Mouse (Mus musculus) ovary, postnatal 36 days (tissue): Measurements from ENCODE around the gene Clrn2.

Experiments
- DNase-seq: peaks from one replicate; pipeline ENCODE4 v3.0.0; 2022; ENCODE audit warnings: low spot score, mixed read lengths

Gene Clrn2

DNA sequence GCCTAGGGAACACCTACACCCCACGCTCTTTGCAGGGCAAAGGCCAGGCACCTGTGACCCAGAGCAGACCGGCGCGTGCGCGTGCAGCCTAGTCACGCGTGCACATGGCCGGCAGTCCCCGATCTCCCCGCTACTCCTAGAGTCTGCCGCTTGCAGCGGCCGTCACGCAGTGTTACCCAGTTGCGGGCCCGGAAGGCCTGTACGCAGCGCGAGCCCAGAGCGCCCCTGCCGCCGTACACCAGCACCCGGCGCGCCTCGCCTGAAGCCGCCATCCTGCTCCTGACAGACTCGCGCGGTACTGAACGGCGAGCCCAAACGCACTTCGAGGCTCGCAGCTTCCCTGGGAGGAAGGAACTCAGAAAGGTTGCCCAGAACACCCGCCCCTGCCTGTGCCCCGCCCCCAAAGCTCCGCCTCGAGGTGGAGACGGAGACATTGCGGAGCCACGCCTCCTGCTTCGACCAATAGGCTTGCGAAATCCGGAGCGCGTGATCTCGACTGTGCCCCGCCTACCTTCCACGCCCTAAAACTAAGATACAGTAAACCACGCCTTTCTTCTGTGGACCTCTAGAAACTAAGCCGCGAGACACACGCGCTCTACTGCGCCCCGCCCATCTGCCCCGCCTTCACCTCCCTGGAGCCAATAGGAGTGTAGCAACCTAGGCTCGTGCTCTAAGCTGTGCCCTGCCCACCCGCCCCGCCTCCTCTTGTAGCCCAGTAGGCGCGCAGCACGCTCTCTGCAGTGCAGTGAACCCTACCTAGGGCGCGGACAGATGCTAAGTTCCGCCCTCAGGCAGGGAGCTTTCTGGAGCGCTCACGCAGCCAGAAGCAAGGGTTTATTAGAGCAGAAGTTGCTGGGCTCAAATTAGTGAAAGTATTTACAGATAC, 3.5 kb upstream of the Clrn2 start, which contains the start of gene Qdpr:
TSS of gene Qdpr (minus strand) at position 406 of the 886 bp plus-strand sequence.
- peak; percentile 94 for DNase-seq

DNA sequence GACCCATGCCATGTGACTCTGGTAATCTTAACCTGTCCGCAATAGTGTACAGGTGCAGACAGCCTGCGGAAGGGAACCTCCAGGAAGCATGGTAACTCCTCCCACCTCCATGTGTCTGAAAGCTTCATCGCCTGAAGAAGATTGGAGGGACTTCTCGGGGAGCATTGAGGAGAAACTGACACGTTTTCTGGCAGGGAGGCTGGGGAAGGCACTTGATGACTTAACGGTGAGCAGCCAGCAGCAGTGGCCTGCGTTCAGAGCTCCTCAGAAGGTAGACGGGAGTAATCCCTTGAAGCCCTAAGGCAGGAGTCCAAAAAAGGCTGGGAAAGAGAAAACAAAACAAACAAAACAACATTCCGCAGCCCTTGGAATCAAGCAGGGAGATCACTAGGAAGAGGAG, 905 bp downstream of the Clrn2 start:
- no peak for DNase-seq

- DNase-seq: no peak
These were observed 19.4 kb downstream of the Clrn2 start for GRCm38 (mm10) chr5:45472880-45473450.

- DNase-seq: no peak
These were observed 20.0 kb downstream of the Clrn2 start for GRCm38 (mm10) chr5:45473521-45473920.

GRCm38 (mm10) chr5:45474215-45474614, 20.7 kb downstream of the Clrn2 start:
- DNase-seq: no peak

GRCm38 (mm10) chr5:45474758-45475157, 21.2 kb downstream of the Clrn2 start:
- DNase-seq: no peak

DNA sequence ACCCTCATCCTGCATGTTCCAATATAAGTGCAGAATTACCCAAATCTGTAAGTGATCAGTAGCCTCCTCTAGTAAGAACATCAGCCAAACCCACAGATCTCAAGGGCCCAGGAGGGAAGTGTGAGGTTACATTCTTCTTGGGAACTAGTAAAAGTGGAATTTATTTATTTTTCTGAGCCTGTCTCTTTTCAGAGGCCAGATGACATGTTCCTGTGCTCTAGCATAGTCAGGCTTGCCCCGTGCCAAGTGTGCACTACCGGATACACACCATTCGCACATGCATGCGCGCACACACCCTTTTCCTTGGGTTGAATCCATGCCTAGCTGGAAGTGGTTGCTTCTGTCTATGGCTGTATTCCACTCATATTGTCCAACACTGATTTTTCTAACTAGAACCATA, 22.2 kb downstream of the Clrn2 start:
- no peak for DNase-seq

- no peak for DNase-seq
These were observed 22.7 kb downstream of the Clrn2 start for GRCm38 (mm10) chr5:45476288-45476687.

GRCm38 (mm10) chr5:45477601-45478000, 24.1 kb downstream of the Clrn2 start:
- DNase-seq: no peak

- no peak for DNase-seq
These were observed 26.5 kb downstream of the Clrn2 start for GRCm38 (mm10) chr5:45480066-45480465.

- no peak for DNase-seq
These were observed 27.6 kb downstream of the Clrn2 start for GRCm38 (mm10) chr5:45481125-45481524.

DNA sequence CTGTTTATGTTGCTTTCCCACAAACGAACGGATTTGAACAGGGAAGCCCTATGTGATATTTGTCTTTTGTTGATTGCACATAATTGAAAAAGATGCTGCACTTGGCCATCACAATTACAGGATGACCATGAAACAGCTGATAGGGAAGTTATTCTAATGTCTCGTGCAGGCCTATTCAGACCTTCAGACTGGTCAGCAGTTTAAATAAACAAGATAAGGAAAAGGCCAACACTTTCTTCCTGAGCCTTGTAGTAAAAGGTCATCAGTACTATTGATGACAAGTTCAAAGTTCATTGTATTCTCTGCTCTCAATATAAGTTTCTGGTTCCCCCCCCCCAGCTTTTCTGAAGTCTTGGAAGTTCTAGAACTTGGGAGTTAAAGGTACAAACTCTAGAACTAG, 29.1 kb downstream of the Clrn2 start:
- no peak for DNase-seq

DNA sequence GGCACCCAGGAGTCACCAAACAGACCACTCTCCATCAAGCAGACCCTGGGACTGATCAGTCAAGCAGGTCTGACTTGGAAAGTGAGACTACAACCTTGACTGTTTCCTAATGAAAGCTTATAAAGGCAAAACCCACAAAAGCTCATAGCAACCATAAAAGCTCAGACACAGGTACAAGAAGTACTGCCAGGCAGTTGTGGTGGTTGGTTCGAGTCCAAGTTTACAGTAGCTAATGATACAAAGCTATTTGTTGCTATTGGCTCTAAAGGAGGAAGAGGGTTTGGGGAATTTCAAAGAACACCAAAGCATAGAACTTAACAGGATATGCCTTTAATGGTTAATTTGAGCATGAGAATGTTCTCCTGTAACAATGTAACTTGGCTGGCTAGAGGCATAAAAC, 30.1 kb downstream of the Clrn2 start:
- no peak for DNase-seq

DNA sequence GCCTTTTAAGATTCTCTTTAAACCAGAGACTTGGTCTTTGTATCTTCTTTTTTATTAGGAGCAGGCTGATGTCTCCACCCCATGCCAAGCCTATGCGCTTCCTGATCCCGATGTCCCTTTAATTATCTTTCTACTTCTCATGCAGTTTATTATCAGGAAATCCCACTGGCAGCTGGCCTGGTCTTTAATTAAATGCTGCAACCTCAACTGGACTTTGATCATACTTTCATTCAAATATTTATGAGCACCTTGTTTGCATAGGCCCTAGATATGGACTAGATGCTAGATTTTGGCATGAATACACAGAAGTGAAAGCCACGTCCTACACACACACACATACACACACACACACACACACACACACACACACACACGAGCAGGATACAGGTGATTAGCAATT, 38.2 kb downstream of the Clrn2 start:
- no peak for DNase-seq

DNA sequence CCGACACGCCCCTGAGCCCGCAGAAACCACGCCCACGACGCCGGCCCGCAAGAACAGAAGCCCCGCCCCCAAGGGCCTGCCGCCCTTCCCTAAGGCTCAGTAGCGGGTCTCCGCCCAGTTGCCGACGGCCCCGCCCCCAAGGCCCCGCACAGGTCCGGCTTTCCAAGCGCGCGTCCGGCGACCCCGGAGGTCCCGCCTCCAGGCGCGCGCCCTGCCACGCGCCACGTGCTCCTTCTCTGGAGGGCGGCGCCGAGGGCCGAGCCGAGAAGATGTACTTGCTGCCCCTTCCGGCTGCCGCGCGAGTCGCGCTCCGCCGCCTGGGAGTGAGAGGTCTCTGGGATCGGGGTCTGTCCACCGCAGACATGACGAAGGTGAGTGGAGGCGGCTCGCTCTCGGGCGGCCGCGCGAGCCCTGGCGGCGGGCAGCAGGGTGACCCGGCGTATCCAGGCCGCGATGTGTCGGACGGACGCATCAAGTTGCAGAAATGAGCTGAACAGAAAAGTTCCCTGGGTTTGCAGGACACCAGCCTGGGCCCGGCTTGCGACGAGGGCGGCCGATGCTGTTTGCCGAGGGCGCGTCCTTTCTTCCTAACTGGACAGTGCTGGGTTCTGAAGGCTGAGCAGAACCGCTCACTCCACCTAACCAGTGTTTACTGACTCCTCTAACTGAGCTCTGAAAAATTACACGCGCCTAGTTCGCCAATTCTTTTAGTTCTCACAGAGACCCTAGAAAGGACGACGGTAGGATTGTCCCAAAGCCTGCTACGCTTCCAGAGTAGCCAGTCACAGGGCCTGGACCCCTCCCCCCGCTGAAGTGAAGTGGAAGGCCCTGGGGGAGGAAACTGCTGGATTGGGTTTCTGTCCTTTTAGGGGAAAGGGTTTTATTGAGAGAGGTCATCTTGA, 39.9 kb downstream of the Clrn2 start, which contains the start of gene Lap3:
TSS of gene Lap3 (plus strand) at position 184 of the 902 bp plus-strand sequence.
- DNase-seq: peak; percentile 100

DNA sequence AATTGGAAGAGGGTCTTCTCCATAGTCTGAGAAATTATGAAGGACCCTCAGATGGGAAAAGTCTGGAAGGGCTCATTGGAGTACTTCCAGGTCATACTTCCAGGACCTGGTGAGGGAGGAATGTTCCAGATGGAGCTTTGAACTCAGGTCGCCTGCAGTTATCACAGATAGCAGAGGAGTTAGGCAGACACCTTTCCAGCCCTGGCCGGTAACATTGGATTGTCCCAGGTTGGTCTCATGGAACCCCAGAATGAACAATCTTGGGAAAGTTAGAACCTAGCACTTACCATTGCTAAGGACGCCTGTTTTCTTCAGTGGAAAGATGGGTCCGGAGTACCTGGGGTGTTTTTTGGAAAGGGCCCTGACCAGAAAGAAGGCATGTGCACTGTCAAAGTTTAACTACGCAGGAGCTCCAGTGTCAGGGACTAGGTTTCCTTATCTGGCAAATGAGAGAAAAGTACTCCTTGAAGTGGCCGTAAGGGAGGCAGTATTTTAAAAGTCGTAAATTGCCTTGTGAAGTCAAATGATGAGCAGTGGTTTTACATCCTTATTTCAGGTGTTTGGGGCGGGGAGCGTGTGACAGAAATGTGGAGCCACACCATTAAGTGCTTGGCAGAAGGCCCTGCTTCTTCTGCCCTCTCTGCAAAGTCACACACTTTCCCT, 40.7 kb downstream of the Clrn2 start:
- DNase-seq: no peak

DNA sequence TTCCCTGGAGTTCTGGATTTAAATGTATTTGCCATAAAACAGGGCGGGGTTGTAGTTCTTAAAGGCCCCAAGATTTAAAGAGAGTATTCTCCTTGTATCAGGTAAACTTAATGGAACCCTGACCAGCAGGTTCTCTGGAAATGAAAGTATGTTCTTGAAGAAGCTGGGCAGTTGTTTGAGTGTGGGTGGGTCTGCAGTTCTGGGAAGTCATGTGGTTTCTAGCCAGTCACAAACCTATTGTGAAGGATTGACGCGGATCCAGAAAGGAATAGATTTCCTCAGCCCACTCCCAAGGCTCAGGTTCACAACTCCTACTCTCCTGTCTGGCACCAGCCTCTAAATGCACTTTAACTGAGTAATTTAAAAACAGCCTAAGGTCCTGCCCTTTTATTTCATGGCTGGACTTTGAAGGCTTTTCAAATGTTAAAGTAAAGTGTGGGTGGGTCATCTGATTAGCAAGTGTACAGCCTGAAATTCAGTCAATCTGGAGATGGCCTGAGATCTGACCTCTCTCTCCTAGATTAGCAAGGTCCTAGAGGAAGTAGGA, 42.0 kb downstream of the Clrn2 start:
- no peak for DNase-seq

DNA sequence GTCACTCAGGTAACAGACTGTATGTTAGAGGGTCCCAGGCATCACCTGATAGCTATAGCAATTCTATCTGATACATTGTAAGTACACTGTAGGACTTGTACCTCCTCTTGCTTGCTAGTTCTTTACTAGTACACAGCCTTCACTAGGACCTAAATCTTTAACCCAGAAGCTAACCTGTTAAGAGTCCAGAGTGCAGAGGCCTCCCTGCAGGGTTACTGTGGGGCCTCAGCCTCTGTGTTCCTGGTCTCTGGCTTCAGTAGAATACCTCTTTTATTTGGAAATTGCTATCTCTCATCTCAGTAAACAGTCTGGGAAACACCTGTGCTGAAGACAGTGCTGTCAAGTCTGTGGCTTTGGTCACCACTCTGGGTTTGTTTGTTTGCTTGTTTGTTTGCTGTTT, 42.5 kb downstream of the Clrn2 start:
- DNase-seq: no peak

- no peak for DNase-seq
These were observed 42.9 kb downstream of the Clrn2 start for GRCm38 (mm10) chr5:45496479-45496878.

- DNase-seq: no peak
These were observed 43.5 kb downstream of the Clrn2 start for GRCm38 (mm10) chr5:45496930-45497550.

- no peak for DNase-seq
These were observed 44.0 kb downstream of the Clrn2 start for GRCm38 (mm10) chr5:45497564-45497963.
